Mouse (Mus musculus): ENCODE data around the gene Ift43.

Gene Ift43

DNA sequence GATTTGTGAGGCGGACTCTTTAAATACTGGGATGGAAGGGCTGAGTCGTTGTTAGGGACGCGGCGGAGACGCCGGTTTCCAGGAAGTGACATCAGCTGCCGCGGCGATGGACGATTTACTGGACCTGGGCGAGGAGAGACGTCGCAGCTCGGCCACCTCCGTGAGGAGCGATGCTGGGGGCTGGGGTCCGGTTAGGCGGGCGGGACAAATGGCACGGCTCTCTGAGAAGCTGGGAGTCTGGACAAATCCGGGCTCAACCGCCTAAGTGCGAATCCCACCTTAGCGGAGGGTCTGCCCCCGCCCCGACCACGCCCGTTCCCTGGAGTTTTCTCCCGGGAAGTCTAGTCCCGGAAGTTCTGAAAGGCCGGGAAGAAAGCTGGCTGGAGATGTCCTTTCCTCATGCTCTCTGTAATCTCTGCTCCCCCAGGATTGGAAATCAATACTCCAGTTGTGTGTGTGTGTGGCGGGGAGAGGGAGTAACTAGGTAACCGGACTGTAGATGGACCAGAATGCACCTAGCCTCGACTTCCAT lies at the start of gene Ift43:
Ift43 (plus strand) TSS at position 61 of the 532 bp plus-strand sequence.
- DNase-seq (ENCODE audit: low spot score): peak; percentile 71

DNA sequence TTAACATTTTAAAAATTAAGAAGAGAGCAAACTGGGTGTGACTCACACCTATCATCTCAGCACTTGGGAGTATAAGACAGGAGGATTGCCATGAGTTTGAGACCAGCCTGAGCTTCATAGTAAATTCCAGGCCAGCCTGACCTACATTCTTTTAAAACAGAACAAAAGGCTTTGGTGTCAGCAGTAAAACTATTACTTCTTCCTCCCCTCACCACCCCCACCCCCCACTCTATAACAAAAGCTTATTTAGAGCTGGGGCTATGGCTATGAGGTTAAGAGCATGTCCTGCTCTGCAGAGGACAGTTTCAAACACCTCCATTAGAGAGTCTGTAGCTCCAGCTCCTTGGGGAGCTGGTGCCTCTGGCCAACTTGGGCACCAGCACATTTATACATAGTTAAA lies 46.8 kb upstream of the Ift43 start:
- DNase-seq (ENCODE audit: low spot score): no peak

DNA sequence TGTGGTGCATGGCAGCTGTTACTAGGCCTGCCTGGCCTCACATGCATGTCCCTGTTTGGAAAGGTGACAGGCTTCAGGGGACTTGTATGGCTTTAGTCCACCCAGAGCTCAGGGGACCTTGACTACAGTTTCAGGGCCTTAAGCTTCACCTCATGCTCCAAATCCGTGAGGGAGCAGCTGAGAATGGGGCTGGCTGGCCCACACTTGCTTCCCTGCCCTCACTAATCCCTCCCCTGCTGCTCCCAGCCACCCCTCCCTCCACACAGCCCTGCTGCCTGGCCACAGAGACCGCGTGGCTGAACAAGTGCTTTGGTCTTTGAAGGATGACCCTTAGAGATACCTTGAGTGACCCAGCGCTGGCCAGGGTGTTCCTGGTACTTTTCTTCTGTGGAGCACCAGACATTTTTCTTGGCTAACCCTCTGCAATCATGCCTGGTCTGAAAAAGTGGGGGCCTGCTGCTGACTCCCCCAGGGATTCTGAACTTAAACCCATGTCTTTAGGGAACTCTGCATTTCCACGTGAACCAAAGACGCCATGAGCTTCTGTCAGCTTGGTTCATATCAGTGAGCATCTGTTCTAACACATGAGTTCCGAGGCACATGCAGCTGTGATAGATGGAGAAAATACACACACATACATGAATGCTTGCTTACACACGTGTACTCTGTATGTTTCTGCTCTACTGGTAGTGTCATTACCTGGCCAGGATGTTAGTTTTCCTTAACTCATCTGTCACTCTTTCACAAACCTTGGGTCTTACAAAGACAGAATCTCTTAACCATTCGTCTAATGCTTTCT lies 45.8 kb upstream of the Ift43 start:
- DNase-seq (ENCODE audit: low spot score): no peak

DNA sequence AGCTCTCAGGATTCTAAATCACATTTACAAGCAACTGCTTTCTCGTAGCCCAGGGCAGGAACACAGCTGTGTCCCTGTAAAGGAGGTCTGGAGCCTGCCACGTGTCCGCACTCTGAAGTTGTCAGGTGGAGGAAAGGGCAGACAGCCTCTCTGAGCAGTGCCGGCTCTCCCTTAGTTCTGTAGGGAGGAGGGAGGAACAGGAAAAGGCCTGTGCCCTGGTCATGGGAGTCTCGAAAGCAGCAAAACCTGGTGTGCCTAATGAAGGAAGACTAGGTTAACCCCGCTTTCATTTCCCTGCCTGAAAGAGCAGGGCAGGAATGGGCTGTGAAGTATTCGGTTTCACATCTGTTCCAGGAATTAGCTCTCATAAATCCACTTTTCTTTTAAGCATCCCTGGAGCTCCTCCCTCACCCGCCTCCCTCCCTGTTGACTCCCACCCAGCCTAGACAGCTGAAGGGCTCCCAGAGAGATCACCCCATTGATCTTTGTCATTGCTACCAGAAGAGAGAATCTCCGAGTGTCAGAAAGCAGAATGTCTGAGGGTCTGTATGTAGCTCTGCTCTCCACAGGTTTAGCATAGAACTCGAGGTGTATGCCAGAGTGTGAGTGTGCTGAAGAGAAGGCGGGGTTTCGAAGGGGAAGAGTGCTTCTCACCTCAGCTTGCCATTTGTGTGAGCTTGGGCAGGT lies 45.0 kb upstream of the Ift43 start:
- DNase-seq (ENCODE audit: low spot score): no peak

DNA sequence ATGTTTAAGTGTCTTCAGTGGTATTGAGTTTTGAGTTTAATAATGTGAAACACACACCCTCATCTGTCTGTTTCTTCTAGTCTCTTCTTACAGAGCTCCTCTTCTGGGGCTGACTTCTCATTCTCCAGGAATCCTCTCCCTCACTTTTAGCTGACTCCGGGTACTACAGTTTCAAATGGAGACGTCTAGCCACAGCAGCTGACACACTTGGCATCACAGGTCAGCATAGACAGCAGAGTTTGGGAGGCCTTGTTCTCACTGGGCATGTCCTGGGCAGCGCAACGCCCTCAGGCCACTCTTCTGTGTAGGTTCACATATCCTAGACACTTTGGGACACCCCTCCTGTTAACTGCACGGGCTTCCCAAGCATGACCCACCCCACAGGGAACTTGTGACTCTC lies 43.3 kb upstream of the Ift43 start:
- DNase-seq (ENCODE audit: low spot score): no peak

DNA sequence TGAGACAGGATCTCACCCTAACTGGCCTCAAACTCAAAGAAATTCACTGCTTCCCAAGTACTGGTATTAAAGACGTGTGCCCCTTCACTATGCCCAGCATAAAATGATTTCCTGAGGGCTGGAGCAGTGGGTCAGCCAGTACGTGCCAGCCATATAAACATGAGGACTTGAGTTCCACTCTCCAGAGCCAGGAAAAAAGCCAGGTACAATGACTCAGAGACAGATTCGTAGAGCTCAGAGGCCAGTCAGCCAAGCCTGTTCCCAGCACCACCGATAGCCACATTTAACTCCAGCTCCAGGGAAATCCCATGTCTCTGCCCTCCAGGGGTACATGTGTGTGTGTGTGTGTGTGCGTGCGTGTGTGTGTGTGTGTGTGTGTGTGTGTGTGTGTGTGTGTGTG lies 42.6 kb upstream of the Ift43 start:
- no peak for DNase-seq (ENCODE audit: low spot score)

DNA sequence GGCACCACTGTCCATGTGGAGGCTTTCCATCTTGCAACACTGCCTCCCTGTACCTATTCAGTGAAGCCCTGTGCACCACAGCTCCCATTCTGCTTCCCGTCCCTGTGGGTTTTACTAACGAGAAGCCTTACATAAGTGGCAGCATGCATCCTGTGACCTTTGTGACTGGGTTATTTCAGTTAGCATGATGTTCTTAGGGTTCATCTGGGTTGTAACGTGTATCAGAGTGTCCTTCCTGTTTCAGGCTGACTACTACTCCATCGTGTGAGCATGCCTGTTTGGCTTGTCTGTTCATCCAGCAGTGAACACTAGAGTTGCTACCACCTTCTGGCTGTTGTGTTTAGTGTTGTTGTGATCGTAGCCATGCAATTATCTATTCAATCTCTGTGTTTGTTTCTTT lies 36.2 kb upstream of the Ift43 start:
- no peak for DNase-seq (ENCODE audit: low spot score)

DNA sequence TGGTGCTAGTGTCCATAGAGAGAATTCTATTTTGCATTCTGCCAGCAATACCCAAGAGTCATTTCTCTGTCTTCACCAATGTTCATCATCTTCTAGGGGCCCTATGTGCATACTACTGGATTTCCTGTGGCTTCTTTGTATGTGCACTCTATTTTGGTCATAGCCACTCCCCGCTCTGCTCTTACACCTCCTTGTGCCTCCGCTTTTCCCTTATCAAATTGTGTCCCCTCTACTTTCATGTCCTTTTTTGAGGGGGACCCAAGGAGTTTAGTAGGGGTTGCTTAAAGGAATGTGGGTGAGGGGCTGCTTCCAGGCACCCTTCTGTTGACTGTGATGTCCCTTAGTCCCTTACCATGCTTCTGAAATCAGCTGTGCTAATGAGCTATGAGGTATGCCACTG lies 35.6 kb upstream of the Ift43 start:
- DNase-seq (ENCODE audit: low spot score): no peak

DNA sequence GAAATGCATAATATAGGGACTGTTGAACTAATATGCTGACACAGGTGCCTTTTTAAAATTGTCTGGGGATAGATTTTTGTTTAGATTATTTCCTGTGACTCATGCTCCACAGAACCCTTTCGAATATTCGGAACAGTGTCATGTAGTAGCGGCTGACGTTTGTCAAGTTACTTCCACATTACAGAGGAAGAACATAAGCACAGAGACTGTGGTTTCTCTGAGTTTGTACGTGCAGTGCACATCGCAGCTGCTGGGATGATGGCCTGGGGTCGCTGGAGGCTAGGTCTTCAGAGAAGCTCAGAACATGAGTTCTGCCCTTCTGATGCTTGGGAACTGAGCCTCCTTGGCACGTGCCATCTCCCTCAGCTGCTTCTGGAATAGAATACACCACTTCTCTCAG lies 35.0 kb upstream of the Ift43 start:
- no peak for DNase-seq (ENCODE audit: low spot score)

DNA sequence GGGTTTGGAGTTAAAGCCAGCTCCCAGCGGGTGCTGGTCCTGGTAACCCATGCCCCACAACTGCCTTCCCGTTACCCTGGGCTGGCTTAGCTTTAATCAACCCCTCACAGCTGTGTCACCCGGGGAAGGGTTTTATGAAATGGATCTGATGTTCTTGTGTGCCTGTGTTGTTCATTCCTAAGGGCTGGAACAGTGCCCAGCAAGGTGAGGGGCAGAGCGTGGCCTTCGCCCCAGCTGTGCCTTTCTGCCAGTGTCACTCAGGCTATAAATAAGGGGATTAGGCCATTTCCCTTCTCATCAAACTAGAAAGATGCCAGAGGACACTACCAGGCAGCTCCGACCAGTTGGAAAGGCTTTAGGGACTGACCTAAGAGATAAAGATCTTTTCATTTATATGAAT lies 32.5 kb upstream of the Ift43 start:
- no peak for DNase-seq (ENCODE audit: low spot score)

DNA sequence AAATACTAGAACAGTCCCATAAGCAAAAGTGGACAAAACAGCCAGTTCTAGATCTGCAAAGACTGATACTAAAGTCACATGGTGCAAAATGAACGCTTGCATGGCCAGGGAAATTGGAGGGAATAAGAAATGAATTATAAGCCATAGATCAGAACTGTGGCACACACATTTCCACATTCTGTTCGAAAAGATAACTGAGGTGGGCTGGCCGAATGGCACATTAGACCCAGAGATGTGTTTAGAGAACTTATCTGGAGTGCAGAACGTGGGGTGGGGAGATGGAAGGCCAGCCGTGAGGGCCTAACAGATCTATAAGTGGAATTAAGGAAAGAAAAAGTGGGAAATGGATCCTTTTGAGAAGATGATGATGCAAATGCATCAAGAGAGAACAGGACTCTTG lies 30.9 kb upstream of the Ift43 start:
- no peak for DNase-seq (ENCODE audit: low spot score)

DNA sequence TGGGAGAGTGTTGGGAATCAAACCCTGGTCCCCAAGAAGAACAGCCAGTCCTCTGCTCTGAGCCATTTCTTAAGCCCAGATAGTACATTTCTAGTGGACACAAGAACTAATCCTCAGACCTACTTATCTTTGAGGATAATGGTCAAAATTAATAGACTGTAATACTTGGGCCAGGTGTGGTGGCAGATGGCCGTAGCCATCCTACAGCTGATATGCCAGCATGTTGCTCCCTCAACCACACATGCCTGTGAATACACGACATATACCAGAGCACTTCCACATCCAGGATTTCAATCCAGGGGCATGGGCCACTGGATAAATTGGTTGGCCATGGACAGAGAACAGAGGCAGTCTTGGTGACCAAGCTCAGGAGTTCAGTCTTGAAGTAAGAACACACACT lies 27.0 kb upstream of the Ift43 start:
- DNase-seq (ENCODE audit: low spot score): no peak

DNA sequence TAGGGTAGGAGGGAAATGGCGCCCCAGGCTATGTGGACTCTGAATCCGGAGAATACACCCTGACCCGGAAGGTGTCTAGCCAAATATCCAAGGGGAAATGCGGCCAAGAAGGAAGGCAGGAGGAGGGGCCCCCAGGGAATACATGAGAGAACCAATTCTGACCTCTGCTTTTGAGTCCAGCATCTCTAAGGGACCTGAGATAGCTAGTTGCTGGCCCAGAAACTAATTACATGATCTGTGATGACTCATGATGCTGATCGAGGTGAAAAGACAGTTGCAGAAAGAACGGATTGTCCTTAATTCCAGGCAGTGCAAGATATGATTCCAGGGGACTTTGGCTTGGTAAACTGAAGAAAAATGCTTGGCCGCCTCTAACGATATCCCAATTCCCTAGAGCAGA lies 25.4 kb upstream of the Ift43 start:
- DNase-seq (ENCODE audit: low spot score): peak; percentile 58

DNA sequence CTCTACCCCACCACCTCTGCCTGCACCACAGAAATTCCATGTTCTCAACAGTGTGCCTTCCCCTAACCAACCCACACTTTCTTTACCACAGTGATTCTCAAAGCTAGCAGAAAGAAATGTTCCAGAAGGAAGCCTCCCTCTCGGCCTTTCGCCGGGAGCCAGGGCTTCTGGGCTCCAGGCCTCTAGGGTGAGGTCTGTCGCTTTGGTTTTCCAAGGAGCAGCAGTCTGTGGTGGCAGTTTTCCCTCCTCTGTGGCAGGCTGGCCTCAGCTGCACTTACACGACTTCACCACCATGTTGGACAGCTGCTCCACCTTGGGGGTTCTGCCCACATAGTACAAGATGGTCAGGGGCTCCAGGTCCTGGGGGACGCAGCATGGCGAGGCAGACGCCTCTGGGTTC lies 24.8 kb upstream of the Ift43 start:
- DNase-seq (ENCODE audit: low spot score): no peak

DNA sequence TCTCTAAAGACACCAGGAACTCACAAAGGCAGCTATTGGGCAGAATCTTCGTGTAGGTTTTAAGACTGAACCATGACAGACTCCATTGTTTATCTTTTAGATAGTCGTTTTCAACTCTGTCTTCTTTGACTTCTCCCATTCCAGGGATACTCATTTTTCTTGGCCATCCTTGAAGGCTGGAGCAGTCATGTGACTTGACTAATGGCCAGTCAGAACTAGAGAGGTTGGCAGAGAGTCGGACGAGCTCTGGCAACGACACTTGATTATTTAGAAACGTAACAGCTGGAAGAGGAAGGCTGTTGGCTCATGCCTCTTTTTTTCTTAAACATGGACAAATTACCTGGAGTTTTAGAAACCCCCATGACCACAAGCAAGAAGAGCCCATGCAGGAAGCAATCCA lies 23.0 kb upstream of the Ift43 start:
- DNase-seq (ENCODE audit: low spot score): no peak

DNA sequence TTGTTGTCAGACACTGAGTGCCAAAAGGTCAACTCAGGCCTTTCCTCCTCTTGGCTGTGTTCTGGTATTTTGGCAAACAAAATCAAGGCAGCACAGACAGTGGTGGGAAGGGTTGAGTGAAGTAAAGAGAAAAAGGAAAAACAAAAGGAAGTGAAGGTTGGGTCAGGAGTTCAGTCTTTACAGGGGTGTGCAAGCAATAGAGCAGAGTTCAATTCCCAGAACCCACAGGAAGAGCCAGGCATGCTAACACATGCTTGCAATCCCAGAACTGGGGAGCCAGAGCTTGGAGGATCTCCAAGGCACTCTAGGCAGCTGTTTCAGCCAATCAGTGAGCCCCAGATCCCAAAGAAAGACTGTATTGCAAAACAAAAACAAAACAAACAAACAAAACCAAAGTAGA lies 17.5 kb upstream of the Ift43 start:
- no peak for DNase-seq (ENCODE audit: low spot score)

DNA sequence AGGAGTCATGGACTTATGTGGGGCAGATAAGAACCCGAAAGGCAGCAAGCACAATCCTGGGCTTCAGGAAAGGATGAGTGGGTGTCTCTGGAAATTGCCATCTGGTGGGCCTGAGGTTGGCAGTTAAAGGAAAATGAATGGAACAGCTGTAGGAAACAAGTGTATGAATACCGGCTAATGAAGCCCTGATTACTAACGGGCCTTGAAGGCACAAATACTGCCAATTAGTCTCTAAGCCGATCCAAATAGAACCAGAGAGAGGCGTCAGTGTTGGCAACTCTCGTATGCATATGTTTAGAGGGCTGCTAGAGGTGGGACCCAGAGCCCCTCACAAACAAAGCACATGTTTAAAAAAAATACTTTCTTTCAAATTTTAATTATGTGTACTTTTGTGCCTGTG lies 10.9 kb upstream of the Ift43 start:
- no peak for DNase-seq (ENCODE audit: low spot score)

DNA sequence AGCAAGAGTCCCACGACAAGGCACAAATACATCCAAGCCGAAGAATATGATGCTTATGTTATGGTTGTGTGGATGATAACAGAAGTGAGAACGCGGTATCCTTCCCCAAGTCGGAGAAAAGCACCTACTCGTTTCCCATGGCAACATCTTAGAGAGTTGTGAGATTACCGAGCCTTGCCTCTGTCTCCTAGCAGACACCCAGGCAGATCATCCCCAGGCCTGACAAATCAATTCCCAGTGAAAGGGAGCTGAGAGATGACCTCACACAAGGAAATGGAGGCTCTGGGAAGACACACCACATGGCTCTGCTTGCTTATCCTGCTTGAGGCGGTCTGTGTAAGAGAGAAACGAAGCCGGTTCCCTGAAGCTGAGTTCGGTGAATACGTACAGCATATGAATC lies 7.7 kb upstream of the Ift43 start:
- peak; percentile 37 for DNase-seq (ENCODE audit: low spot score)

DNA sequence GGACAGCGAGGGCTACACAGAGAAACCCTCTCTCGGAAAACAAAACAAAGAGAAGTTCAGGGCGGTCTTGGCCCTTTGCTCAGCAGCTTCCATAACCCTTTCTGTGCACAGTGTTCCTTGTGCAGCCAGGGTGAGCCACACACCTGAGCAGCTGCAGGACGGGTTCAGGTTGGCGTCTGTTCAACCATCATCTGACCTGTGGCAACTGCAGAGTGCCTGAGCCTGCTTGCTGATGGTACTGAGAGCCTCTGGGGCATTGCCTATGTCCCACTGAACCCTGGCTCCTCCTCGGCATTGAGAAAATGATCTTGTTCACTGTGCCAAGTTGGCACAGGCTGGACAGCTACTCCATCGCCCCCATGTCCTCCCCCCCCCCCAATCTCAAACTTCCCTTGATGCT lies 7.0 kb upstream of the Ift43 start:
- no peak for DNase-seq (ENCODE audit: low spot score)

DNA sequence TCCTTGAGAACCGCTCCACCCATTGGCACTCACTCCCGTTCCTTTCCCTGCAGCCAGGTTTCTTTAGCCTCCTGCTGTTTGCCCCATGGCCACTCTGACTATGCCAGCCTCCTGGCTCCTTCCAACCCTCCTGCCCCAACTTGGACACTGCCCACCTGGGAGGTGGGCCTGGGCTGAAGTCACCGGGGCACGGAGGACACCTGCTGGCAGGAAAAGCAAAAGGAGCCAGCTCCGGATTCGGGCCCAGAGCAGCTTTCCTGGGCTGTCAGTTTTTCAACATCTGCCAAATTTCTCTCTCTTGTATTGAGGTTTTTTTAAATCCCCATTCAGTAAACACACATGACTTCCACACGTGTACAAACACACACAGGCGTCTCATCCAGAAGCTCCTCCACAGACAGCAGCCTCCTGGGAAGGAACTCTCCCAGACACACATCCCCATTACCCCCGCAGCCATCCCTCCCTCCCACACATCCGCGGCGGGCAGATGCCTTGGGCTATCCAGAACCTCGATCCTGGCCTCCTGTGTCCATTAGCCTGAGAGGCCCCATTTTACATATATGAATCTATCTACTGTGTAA lies 5.9 kb upstream of the Ift43 start:
- DNase-seq (ENCODE audit: low spot score): no peak

DNA sequence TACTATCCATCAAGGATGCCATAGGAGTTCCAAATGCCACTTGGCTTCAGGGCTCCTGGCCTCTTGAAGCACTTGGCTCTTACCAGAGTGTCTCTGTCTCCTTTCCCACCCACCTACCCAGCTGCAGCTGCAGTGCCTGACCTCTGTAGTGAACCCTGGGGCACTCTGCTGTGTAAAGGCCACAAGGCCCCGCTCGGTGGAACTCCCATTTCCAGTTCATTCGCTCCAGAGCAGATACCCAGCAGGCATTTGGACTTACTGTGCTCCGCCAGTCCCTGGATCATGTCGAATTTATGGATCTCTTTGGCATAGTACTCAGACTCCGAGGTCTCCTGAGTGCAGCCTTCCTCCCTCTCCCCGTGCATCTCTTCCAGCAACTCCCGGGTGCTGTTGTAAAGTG lies 5.0 kb upstream of the Ift43 start:
- no peak for DNase-seq (ENCODE audit: low spot score)

DNA sequence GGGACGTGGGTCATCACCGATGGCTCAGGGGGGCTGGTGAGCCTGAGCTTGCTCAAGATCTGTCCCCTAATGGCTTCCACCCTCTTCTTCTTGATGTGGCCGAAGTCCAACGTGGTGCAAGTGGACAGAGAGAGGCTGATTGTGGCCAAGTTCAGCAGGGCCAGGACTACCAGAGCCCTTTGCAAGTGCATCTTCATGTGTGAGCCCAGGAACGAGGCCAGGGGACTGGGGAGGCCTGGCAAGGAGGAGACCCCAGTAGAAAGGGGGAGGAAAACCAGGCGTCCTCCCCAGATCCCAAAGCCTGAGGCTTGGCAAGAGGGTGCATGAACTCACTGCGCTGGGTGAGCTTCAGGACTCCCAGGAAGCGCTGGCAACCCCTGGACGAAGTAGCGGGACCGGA lies 4.6 kb upstream of the Ift43 start:
- DNase-seq (ENCODE audit: low spot score): no peak

DNA sequence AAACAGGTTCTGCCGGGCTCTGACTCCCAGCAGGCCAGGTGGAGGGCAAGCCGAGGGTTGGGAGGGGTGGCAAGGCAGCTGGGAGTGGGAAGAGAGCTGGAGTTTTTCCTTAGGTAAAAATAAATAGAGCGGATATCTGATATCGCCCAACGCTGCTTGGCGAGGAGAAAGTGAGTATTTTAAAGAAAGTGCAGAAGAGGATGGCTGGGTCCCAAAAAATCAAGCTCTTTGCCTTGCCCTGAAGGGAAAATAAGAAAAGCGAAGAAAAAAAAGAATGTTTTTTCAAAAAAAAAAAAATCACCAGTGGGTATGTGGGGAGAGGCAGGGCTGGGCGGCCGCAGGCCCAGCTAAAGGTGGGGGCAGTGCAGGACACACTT lies 4.2 kb upstream of the Ift43 start:
- no peak for DNase-seq (ENCODE audit: low spot score)
